Mouse (Mus musculus): ENCODE results near the gene Gm5426. TPM values are rescaled to one million over a fixed set of nuclear protein-coding genes. Genes with fewer than 3 reads are reported as not detected.

Gene Gm5426
- total RNA-seq, 2 experiments from 2014 or later: not detected

DNA sequence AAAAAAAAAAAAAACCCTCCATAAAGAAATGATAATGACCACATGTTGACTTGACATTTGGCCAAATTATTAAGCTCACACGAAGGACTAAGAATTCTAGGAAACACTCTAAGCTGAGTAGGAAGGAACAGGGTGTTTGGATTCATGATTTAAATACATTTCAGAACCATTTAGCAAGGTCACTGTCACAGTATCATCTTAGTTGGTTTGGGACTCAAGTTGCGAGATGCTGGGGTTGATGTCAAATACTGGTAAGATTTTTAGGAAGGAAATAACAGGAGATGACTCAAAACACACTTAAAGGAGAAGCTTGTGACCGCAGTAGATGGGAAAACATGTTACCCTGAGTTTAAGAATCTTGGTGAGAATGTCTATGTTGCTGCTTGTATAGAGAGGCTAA, 49.2 kb downstream of the Gm5426 start:
- no peak for ATAC-seq (replicated peaks; ENCODE audit: low FRiP score, poor library complexity, severe bottlenecking)

Other genes starting within 250 kb of the Gm5426 start
- 27.0 and 32.7 TPM in 2 replicates for gene Eea1, start 196.0 kb upstream of the Gm5426 start, total RNA-seq (2015; ENCODE audit: low replicate concordance)
- 44.4 and 48.0 TPM in 2 replicates for gene Eea1, start 196.0 kb upstream of the Gm5426 start, total RNA-seq (2017; ENCODE audit: low replicate concordance)

Measured in erythroid progenitor cell, adult 5-6 weeks (primary cell).